Mouse (Mus musculus): ENCODE measurements around the gene Wdr5b.
A peak's percentile ranks its signal among the peaks of the same experiment; 100 is the strongest.
"Not testable (repeated sequence)": the region's sequence is repeated elsewhere in the genome, so short reads cannot be mapped to it uniquely, and the experiment has no call there.

Gene Wdr5b

DNA sequence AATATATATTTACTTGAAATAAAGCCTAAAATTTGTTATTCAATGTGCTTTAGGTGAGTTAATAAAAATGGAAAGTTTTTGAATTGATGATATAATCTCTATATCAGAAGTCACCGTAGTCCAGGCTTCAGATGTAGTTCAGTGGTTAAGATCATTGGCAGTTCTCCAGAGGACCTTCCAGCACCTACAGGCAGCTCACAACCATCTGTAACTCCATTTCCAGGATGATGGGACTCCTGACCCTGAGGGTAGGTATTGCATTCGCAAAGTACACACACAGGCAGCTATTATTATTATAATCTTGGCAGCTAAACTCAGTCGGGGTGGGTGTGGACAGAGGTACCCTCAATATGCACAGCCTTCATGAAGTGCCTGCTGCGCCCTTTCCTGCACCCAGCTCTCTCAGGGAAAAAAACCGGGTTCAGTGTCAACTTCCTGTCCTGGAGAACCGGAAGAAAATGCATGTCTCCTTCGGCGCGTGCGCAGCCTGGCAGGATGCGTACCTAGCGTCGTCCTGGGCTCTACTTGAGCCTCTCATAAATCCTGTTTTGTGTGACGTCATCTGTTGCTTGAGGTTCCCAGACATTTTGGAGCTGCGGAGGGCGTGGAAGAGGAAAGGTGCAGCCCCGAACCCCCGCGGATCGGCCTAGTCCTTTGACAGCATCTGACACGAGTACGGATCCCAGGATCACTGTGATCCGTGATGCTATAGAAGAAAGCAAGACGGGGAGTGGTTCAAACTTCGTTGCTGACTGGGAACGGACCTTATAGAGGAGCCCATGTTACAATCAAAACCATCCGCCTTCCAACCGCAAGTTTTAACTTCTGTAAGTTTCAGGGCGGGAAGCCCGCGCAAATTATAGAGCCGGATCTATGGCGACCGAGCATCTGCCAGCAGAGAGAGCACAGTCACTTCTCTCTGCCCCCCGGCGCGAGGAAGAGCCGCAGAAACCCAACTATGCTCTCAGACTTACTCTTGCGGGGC, at the start of gene Wdr5b:
Gene Wdr5b (plus strand): TSS at position 551 of the 985 bp plus-strand sequence.
- peak; percentile 86 for DNase-seq (ENCODE audit: low spot score)

GRCm38 (mm10) chr16:35992391-35992790, 48.6 kb upstream of the Wdr5b start:
- DNase-seq (ENCODE audit: low spot score), result no peak

GRCm38 (mm10) chr16:35993316-35993715, 47.7 kb upstream of the Wdr5b start:
- DNase-seq (ENCODE audit: low spot score), result no peak

DNA sequence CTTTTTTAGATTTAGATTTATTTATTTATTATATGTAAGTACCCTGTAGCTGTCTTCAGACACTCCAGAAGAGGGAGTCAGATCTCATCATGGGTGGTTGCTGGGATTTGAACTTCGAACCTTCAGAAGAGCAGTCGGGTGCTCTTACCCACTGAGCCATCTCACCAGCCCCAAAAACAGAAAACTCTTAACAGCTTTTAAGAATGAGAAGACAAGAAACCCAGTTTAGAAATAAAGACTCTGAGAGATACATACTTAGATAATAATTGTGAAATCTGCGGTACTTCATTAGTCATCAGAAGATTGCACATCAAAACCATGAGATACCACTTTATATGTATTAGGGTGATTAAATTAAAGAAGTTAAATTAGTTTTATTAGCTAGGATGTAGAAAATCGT, 42.1 kb upstream of the Wdr5b start:
- not testable (repeated sequence) for DNase-seq (ENCODE audit: low spot score)

DNA sequence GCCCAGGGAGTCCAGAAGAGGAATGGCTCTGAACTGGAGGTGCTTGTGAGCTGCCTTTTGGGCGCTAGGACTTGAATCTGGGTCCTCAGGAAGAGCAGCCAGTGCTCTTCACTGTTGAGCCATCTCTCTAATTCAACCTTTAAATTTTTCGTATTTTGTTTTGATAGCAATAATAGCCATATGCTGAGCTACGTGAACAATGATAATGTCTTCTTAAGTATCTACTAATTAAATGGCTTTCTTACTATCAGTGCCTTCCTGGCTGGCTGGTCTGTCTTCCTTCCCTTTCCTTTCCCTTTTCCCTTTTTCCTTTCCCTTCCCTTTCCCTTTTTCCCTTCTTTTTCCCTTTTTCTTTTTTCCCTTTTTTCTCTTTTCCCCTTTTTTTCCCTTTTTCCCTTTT, 32.6 kb upstream of the Wdr5b start:
- no peak for DNase-seq (ENCODE audit: low spot score)

DNA sequence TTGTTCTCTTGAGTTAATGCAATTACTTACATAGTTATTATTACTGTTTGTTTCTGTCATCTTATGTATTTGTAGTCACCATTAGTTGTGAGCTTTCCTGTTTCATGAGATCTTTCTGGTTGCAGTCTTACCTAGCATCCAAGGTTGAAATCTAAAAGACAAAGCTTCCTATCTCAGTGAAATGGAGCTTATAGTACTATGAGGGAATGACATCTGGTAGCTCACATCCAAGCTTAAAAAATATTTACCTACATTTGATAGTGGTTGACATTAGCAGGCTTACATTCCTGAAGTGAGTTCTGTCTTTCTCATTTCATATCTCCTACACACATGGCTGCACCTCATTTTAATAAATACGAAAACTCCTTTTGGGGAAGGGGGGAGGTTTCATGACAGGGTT, 24.7 kb upstream of the Wdr5b start:
- no peak for DNase-seq (ENCODE audit: low spot score)

DNA sequence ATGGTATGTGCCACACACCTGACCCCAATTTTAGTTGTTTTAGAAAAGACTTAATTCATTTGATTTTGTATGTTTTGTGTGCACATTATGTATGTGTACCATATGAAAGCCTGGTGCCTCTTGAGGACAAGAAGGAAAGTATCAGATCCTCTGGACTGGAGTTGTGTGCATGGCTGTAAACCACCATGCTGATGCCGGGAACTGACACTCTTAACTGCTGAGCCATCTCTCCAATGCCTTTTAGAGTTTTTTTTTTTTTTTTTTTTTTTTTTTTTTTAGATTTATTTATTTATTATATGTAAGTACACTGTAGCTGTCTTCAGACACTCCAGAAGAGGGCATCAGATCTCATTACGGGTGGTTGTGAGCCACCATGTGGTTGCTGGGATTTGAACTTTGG, 12.9 kb upstream of the Wdr5b start:
- DNase-seq (ENCODE audit: low spot score), result not testable (repeated sequence)

DNA sequence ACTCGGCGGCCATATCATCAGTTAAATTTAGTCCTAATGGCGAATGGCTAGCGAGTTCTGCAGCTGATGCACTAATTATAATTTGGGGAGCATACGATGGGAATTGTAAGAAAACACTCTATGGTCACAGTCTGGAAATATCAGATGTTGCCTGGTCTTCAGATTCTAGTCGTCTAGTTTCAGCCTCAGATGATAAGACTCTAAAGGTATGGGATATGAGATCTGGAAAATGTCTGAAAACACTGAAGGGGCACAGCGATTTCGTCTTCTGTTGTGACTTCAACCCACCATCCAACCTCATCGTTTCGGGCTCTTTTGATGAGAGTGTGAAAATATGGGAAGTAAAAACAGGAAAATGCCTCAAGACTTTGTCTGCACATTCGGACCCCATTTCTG, 633 bp downstream of the Wdr5b start:
- no peak for DNase-seq (ENCODE audit: low spot score)

- no peak for DNase-seq (ENCODE audit: low spot score)
Measured at GRCm38 (mm10) chr16:36043073-36043472, 2.1 kb downstream of the Wdr5b start.

GRCm38 (mm10) chr16:36043964-36044363, 3.0 kb downstream of the Wdr5b start:
- no peak for DNase-seq (ENCODE audit: low spot score)

- no peak for DNase-seq (ENCODE audit: low spot score)
Measured at GRCm38 (mm10) chr16:36047538-36047937, 6.5 kb downstream of the Wdr5b start.

DNA sequence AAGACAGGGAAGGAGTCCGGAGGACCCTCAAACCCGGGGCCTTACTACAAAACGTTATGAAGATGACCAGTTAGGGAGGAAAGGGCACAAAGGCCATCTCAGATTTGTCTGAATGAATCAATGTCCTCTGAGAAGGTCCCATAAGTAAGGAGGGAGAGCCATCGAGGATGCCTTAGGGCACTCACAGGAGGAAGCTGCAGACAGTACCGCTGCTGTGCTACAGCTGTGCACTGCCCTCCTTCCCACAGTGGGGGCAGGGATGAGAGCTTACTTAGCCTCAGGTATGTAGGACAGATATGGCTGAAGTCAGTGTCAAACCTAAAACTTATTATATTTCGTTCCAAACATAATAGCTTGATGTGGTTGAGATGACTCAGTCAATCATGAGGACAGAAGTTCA, 10.5 kb downstream of the Wdr5b start:
- no peak for DNase-seq (ENCODE audit: low spot score)

DNA sequence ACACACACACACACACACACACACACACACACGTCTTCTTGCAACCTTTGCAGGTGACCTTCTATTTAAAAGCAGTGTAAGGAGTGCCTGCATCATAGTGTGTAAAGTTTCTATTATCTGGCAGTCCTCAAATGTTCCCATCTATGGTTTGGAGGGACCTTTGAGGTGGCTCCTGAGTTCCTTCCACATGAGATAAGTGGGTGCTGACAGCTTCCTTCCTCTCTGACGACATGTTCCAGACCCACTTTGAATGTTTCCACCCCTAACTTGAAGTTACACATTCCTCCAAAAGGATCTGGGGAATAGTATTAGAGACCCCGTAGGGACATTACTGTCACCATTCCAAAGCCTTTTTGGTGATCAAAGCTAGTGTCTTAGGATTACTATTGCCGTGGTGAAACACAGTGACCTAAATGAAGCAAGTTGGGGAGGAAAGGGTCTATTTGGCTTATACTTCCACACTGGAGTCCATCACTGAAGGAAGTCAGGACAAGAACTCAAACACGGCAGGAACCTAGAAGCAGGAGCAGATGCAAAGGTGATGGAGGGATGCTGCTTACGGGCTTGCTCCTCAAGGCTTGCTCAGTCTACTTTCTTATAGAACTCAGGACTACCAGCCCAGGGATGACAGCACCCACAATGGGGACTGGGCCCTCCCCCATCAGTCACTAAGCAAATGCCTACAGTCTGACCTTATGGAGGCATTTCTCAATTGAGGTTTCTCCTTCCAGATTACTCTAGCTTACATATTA, 12.7 kb downstream of the Wdr5b start:
- DNase-seq (ENCODE audit: low spot score), result no peak

DNA sequence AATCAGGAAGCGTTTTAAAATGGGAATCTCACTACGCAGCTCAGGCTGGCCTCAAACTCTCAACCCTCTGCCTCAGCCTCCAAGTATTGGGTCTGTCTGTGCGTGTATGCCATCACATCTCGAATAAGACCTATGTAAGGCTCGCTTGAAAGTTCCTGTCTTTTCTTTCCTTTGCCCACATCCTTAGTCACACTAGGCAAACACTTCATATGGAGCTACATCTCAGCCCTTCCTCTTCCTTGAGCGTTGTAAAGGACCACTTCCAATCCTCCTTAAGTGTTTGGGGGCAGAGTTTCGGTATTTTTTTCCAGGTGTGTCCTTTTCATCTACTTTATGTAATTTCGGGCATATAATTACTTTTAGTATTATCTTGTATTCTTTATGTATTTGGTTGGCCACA, 13.9 kb downstream of the Wdr5b start:
- no peak for DNase-seq (ENCODE audit: low spot score)

DNA sequence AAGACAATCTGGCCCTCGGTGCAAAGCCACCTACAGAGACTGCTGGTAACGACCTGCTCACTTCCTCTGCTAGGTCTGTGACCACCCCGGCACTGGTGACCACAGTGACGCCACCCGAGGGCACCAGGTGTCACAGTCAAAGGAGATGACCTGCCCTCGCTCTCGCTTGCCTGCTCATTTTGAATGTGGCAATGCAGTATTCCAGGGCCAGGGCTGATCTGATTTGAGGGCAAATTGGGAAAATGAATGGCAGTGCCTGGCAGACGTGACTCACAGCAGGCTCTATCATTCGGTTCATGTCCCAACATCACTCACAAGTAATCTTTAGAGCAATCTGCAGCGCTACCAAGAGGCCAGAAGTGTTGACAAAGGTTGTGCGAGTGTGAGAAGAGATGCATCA, 15.4 kb downstream of the Wdr5b start:
- no peak for DNase-seq (ENCODE audit: low spot score)

- DNase-seq (ENCODE audit: low spot score), result no peak
Measured at GRCm38 (mm10) chr16:36057933-36058475, 17.0 kb downstream of the Wdr5b start.

DNA sequence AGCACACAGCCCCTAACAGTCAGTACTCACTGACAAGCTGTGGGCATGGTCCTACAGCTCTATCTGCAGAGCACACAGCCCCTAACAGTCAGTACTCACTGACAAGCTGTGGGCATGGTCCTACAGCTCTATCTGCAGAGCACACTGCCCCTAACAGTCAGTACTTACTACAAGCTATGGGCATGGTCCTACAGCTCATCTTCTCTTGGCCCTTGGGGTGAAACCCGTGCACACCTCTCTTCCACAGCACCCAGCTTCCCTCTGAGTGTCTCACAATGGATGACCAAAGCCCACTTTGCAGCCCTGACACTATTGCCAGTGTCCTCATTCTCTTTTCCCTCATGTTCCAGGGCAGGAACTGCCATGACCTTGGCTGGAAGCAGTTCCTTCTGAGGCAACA, 21.5 kb downstream of the Wdr5b start:
- DNase-seq (ENCODE audit: low spot score), result not testable (repeated sequence)

DNA sequence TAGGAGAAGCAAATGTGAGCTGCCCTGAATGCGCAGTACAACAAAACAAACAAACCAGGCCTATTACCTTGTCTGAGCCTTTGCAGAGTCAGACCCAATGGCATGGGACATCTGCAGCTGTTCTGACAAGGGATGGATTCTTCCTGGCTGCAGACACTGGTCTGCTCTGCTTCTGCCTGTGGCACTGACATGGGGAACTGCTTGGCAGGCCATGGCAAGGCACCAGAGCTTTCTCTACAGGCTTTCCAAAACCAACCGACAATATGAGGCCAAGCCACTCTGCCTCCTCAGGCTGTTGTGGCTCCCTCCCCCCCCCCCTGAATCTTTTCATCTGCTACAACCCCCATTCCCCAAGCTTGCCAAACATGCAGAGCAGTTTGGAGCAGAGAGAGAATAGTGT, 22.3 kb downstream of the Wdr5b start:
- no peak for DNase-seq (ENCODE audit: low spot score)

DNA sequence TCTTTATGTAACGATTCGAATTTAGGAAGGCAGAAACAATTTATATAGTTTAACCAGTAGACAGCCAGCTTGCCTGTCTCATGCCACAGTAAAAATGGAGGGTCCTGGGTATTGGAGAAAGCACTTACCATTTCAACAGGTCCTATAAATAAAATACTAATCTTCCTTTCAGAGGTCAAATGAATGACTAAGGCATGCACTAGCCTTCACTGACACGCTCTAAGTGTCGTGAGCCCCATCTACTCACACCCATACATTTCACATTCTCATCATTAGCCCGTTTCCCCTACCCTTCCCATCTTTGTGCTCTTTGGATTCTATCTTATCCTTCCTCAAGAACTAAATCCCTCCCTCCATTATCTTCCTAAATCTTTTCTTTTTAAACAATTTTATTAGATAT, 23.9 kb downstream of the Wdr5b start:
- DNase-seq (ENCODE audit: low spot score), result no peak

DNA sequence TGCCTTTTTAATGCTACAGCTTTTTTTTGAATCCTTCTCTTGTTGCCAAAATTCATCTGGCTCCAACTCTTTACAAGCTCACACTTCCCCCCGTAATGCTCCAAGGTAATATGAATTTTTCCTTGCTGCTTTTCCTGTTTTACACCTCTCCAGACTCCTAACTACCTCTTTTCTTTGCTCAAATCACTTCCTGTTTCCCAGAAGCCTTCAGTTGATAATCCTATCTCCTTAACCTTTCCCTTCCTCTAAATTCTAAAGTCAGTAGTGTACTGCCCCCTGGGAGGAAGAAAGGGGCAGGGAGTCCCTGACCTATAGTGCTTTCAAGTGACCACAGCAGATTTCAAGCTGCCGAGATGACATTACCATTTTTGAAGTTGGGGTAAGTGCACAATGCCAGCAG, 26.7 kb downstream of the Wdr5b start:
- no peak for DNase-seq (ENCODE audit: low spot score)

DNA sequence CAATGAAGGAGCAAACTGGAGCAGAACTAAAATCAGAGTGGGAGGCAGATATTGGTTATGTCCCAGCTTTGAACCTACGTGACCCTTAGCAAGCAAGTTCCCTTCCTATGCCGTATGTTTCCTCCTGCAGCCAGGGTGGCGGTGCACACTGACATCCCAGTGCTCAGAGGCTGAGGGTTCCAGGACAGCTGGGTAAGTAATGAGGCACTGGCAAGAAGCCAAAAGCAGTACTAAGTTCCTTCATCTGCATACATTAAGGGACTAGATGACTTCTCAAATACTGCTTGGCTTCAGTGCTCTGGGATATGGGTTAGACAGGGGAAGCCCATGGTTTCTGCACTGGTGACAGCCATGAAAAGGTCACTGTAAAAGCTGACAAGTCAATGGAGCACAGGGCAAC, 27.4 kb downstream of the Wdr5b start:
- no peak for DNase-seq (ENCODE audit: low spot score)

GRCm38 (mm10) chr16:36069819-36070575, 29.0 kb downstream of the Wdr5b start:
- DNase-seq (ENCODE audit: low spot score), result no peak
